Mouse (Mus musculus) bone marrow, adult 2 months (tissue): ENCODE measurements around the gene Sohlh2.

Source experiments
- CTCF ChIP-seq: fragments of 200-500 bp; IDR thresholded peaks from 2 replicates; pipeline ENCODE4 v1.5.1; 2011; ENCODE audit warnings: low read length, control low read depth; ENCODE audit not compliant: control insufficient read depth, insufficient read depth
- POLR2A ChIP-seq: fragments of 200-500 bp; IDR thresholded peaks from 2 replicates; pipeline ENCODE4 v1.6.1; 2011; ENCODE audit warnings: low read depth, mild to moderate bottlenecking, control low read depth, low read length, borderline replicate concordance; ENCODE audit not compliant: control insufficient read depth

GRCm38 (mm10) chr3:55243056-55243471 lies 61.2 kb downstream of the Sohlh2 start:
- TF ChIP-seq POLR2A (no peak), CTCF (no peak)
